Mouse (Mus musculus) inflammation-experienced regulatory T-cells, adult 6 months (primary cell): ENCODE results near the gene Fads3. TPM values are rescaled to one million over a fixed set of nuclear protein-coding genes. Genes with fewer than 3 reads are reported as not detected.

Source experiments
- ATAC-seq: one replicate; pipeline ENCODE4 v1.8.0; 2017
- polyA plus RNA-seq, 3 experiments: library from polyadenylated mRNA; unstranded; fragments of 100-300 nt; shearing (Covaris generic); gene quantifications; one replicate each; pipeline ENCODE4 v1.2.1; 2017

Fads3 gene
- polyA plus RNA-seq, 3 experiments from 2014 or later: not detected

DNA sequence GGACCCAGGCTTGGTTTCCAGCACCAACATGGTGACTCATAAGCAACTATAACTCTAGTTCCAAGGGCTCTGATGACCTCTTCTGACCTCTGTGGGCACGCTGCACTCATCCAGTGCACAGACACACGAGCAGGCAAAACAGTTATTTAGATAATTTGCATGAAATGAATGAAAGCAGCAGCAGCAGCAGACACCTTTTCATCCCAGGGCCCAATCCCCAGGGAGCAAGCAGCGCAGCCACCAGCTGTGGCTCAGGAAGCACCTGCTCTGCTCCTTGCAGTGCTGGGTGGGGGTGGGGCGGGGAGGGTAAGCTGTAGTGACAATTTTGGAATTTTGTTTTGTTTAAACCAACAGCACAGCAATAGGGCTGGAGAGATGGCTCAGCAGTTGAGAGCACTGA is 30.5 kb downstream of the Fads3 start:
- no peak for ATAC-seq

DNA sequence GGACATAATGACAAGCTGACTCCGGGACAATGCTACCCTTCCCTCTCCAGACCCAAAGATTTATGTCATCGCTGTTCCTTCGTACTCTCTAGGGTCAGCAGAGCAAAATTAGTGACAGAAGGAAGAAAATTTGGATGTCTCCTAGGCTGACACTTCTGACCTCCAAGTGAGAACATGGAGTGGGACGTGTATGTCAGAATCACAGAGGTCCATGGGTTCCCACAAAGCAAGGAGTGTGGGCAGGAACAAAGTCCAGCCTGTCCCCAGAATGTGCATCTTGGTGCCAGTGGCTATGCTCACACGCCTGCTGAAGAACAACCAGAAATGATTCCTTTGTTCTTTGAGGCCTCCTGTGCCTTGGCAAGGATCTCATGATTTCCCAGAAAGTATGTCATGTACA is 31.8 kb downstream of the Fads3 start:
- ATAC-seq: no peak

DNA sequence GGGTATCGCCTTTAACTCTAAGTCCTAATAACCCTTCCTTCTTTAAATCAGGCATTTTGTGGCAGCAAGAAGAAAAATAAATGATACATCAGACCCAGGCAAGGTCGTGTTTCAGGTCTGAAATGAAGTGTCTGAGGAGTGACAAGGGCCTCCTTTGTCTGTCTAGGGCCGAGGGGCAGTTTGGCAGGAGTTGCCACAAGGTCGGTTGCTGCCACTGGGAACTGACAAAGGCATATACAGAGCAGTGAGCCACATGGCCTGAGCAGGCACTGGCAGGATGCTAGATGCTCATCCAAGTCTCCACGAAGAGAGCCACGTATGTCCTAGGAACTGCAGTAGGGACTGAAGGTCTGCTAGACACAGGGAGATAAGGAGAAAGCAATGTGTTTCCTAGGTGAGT is 37.0 kb downstream of the Fads3 start:
- ATAC-seq: no peak

DNA sequence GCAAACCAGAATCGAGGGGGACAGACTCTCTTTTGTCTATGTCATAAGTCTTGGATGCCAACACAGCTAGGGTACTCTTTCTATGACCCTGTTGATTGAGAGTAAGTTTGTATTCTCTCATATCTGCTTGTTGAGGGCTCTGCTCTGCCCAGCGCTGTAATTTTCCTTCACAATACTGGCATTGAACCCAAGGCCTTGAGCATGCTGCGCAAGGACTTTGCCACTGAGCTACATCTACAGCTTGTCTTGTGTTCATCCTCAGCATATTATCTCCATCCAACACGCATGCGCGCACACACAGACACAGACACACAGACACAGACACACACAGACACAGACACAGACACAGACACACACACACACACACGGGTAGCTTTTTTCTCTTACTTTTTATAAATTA is 39.0 kb downstream of the Fads3 start:
- no peak for ATAC-seq

DNA sequence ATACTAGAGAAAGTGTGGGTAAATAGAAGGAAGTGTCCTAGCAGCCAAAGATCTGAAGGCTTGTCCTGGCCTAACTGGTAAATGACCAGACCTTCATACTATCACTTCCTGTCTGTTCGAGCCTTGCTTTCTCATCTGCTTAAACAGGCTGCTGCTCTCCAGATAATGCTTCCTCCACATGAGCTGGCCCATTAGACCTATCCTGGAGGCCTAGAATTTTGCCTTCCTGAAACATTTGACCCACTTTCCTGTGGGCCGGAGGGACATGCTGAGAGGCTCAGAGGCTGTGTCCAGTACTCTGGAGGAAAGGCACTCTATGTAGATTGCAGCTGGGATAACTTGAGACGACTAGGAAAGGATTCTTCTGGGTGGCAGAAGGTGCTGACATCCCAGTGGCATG is 40.7 kb downstream of the Fads3 start:
- ATAC-seq: no peak

DNA sequence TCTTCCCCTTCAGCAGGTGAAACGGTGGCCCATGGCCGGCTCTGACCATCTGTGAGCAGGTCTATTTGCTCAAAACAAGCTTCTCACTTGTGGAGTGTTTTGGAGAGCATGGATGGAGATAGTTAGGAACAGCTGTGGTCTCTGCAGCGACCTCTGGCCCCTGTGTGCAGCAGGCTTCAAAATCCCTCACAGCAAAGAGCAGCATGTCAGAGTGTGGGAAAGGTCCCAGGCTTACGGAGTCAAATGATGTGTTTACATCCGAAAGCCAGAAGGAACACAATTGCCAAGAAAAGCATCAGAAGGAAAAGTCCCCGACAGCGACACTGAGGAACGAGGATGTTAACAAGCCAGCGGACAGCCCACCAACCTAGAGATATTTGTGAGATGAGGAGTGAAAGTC is 44.1 kb downstream of the Fads3 start:
- no peak for ATAC-seq

DNA sequence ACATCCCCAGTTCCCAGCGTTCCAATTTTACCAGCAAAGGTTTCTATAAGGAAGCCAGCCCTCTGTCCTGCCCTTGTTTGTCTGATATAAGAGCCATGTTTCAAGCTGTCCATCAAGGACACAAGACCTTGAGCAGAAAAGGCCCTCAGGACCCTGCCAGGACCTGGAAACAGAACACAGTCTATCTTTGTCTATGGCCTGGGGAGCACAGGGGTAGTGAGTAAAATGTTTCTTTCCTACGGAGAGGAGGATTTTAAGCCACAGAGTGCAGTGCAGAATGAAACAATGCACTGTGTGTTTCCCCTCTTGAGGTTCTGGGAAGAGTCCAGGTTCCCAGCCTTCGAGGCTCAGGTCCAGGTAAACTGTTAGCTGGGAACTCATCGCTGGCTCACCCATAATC is 45.6 kb downstream of the Fads3 start:
- no peak for ATAC-seq

DNA sequence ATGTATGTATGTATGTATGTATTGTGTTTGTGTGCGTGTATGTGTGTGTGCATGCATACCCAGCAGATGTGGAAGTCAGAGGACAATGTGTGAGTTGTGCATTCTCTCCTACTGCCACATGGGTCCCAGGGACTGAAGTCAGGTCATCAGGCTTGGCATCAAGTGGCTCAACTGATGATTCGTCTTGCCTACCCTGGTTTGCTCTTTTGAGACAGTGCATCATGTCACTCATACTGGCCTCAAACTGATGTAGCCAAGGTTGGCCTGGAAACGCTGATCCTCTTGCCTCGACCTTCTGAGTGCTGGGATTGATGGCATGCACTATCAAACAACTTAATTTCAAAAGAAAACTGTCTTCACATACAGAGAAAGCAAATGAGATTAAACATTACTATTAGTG is 52.5 kb downstream of the Fads3 start:
- no peak for ATAC-seq

DNA sequence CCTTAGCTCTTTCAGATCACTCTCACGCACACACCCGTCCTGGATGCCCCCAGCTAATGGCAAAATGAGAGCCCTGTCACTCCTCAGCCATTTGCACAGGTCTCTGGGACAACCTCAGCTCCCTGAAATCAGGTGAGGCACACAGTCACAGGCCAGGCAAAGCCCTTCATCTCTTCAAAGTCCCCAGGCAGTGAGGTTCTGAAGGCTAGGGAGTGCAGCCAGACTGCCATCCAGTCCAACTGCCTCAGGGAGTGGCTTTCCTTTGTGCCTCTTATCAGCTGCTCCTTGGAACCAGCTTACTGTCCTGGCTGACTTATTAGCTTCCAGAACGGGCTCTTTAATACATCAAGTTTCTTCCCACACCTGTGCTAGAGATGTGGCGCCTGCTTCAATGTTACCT is 53.3 kb downstream of the Fads3 start:
- ATAC-seq: no peak

DNA sequence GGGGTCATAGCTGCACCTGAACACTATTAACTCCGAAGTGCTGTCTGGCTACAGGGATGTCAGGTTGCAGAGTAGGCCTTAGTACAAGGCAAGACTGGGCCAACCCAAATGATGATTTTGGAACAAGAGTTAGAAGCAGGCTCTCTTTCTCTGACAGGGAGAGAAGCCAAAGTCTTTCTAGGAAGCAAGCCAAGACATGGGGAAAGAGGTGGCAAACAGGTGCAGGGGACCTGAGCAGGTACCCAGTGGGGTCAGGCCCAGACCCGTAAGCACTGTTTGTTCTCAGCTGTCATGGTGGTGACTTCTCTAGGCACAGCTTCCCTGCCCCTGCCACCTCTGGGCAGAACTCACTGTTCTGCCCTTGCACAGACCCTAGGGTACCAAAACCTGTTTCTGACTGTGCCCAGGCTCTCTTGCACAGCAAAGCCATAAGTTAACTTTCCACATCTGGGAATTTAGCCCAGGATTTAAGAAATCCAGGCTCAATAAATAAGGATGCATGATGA is 55.1 kb downstream of the Fads3 start:
- no peak for ATAC-seq

DNA sequence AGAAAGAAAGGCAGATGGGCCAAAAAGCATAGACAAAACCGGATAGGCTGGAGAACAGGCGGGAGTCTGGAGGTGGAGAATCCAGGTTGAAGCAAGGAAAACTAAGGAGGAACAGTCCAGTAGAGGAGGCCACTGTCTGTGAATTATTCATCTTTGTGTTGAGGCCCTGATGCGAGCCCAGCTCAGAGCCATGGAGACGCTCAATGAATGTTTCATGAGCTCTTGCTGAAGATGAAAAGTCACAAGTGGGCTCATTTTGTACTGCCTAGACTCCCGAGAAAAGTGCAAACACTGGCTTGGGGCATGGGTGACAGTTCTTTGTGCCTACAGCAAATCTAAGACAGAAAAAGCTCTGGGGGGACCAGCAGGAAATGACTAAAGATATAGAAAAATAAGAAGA is 56.5 kb downstream of the Fads3 start:
- ATAC-seq: no peak

DNA sequence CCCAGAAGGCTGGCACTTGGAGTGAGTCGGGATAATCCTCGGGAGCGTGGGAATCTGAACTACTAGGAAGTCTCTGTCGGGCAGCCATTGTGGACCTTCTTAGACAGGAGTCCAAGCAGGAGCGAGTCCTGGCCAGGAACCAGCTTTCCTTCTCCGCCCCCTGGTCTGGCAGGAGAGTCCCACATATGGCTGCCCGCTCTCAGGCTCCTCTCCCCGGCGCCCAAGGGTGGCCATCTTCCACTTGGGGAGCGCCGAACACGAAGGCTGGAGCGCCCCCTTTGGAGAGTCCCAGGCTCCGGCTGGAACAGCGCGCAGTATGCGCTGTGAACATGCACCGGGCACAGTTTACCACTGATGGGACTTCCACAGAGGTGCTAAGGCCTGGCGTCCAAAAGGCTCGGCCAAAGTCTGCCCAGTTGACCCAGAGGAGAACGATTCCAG is 59.3 kb downstream of the Fads3 start:
- ATAC-seq: no peak

DNA sequence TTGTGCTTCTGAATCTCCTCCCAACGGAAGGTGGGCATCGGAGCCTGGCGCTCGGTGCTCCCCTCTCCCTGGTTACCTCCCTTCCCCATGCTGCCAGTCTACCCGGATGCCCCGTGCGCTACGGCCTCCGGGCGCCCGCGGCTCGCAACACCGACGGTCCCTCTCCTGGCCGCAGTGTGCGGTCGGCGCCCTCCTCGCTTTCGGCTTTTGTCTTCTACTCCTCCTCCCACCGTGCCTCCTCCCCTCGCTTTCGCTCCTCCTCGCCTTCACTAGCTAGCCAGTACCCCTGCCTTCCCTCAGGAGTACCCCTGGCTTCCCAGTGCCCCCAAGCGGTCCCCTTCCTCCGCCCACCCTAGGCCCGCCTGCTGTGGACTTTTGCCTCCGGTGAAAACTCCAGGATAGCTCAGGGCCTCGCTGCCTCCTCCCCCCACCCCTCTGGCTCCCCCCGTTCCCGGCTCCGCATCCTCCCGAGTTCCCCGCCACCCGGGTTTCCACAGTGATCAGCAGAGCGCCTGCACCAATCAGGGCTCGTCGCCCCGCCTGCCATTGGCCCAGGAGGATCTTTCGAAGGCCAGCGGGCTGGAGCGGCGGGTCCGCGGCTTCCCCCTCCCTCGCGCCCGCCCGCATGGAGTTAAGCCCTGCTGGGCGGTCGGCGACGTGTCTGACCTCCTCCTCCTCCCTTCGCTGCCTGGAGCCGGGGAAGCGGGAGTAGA is 60.1 kb downstream of the Fads3 start, which contains the start of gene Fads2:
Gene Fads2, minus strand, starts transcription at position 406 of the 713 bp plus-strand sequence.
- no peak for ATAC-seq

DNA sequence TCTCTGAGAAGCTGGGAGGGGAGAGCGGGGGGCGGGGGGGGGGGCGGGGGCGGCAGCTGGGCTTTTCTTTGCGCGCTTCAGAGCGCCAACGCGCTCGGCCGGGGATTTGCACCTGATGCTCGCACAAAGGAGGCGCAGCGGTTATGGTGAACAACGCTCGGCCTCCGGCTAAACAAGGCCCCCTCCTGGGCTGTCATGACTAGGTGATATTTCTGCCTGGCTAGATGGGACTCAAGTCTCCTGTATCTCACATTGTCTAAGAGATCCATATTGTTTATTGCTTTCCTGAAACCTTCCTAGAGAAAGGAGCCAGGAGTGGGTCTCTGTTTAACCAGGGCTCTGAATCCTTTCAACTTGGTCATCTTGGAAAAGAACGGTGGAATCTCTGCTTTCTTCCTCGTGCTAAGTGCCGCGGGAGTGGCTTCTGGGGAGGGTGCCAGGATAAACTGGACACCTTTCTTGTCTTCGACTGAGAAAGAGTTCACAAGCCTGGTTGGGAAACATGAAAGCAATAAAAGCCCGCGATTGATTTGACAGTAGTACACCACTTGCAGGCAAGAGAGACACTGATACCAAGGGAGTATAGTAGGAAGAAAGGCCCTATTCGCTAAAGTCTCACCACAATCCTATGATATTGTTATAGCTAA is 60.8 kb downstream of the Fads3 start:
- ATAC-seq: no peak

DNA sequence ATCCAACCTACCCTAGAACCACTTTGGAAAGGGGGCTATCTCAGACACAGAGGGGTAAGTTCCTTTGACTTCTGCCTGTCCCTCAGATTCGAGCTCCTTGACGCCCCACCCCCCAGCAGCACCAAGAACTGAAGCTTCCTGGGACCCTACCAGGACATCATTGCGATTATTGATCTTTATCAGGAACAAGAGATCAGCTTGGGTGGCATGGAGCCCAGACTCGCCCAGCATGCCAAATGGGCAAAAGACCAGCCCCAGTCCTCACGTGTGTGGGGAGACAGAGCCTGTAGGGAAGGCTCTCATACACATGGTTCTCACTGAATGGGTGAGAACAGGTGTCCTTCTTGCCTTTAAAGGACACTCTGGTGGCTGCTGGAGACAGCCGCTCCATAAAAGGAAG is 62.9 kb downstream of the Fads3 start:
- no peak for ATAC-seq

DNA sequence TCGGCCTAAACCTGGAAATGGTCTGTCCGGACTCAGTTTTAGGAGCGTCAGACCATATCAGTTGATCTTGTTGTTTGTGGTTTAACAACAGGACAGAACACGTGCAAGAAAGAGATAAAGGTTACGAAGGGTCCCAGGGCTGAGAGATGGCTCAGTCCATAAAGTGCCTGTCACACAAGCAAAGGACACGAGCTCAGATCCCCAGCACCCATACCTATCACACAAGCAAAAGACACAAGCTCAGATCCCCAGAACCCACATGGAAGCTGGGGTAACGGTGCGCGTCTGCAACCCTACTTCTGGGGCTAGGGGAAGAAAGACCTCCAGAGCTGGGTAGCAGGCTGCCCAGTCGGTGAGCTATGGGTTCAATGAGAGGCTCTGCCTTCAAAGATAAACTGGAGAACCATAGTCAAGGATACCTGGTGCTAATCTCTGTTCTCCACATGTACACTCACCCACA is 63.7 kb downstream of the Fads3 start:
- no peak for ATAC-seq

DNA sequence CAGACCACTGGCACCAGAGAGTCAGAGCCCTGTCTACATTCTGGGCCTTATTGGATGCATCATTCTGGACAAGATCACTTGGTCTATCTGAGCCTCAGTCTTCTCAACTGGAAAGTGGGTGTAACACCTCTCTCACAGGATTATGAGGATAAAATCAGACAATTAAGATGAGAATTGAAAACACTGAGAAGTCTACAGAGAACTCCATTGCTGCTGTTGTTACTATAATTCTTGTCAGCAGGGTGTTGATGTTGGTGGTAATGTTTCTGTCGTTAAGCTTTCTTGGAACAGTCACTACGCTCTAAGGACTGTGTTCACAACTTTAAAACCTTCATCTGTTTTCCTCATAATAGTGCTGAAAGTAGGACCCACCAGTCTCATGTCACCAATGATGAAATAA is 65.3 kb downstream of the Fads3 start:
- no peak for ATAC-seq

DNA sequence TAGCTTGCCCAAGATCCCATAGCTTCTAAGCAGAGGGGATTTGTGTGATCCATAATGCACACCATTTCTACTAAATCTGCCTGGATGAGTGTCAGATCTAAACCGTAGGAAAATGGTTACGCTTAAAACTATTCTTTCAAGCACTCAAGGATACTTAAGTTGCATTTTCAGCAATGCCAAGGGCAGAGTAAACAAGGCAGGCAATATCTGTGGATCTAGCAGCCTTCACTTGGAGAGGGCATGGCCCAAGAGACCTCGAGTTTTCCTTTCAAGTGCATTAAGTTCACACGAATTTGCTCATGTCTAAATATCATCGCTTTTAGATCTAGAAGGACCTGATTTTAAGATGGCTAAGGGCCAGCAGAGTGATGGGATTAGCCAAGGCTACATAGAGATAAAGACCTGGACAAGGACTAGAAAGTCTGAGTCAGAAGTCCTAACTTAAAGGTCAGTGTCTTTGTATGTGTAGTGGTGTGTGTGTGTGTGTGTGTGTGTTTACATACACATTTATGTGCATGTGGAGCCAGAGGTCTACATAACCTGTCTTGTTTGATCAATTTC is 65.8 kb downstream of the Fads3 start:
- no peak for ATAC-seq

DNA sequence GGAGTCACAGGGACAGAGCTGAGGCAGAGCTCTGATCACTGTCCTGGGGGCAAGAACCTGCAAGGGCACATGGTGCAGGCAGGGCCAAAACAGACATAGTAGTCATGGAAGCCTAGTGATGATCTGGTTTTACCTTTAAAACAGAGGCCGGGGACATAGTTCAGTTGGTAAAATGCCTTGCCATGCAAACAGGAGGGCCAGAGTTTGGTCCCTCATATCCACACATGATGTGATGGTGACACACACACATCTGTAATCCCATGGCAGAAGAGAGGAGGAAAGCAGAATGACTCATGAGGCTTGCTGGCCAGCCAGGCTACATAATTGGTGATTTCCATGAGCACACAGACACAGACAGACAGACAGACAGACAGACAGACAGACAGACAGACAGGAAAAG is 66.8 kb downstream of the Fads3 start:
- ATAC-seq: no peak

DNA sequence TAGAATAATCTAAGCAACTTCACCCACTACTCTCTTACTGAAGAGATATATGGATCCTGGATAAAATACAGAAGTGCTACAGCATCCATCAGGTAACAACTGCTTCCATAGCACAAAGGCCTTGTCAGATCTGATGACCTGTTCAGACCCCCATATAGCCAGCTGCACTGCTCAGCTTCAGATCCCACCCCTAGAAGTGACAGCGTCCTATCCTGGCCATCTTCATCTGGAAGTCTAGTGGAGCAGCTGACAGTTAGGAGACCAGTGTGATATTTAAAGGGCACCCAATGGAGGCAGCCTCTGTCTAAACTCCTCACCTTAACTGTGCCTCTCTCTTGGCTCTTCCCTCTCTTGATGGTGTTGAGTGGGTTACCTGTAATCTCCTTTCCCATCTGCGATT is 67.3 kb downstream of the Fads3 start:
- no peak for ATAC-seq
